Mouse (Mus musculus): ENCODE results near the gene Dcps. TPM values are rescaled to one million over a fixed set of nuclear protein-coding genes. Genes with fewer than 3 reads are reported as not detected.

Gene Dcps
- polyA plus RNA-seq, 1 experiment from 2014 or later, result 73.4 TPM

DNA sequence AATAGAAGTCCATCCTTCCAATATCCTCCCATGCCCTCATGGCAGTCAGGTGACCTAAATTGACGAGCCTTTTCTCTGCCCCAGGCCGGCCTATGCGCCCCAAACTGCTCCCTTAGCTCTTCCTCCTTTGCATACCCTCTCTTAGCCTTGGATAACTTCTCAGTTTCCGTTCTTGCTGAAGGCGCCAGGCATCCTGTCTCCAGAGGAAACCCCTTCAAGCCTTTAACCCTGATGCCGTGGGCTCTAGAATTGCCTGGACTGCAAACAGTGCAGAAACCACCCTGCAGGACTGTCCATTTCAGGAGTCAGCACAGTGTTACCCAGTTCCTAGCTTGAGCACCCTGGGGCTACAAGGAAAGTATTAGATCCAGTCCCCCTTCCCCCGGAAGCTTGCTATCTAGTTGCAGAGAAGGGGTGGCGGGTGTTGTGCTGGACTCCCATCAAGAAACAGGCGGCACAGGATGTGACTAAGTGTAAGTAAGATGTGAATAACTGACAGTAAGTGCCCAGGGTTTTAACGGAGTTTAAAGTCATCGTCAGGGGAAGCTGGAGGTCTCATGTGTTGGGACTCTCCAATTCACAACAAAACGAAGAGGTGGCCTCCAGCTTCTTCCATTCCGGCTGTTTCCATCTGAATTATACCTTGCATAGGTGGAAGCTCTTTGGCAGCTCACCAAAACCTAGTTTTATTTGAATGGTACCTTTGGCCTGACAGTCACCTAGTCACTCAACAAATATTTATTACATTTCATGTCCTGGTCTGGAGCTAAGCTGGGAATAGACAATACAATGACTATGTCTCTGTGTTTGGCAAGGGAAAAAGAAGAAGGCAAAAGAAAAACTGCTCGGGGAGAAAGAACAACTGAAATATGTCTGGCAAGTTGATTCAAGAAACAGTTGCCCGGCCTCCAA lies 58.2 kb downstream of the Dcps start:
- peak overlapping the region; percentile 74 for H3K27ac ChIP-seq (ENCODE audit: low read length)
- ATAC-seq, result peak; percentile 6; the same call in 1 of the 2 replicates
- peak overlapping the region; percentile 81 for H3K4me3 ChIP-seq (ENCODE audit: low read depth, low read length)
- H3K9me3 ChIP-seq (replicated peaks; ENCODE audit: control insufficient read depth, low read length, poor library complexity, severe bottlenecking), result no peaks in the 10 kb centered on the region
- H3K4me1 ChIP-seq (ENCODE audit: control insufficient read depth, insufficient read depth, low read length), result peaks cover 19% of the 10 kb centered on the region
- no peaks in the 10 kb centered on the region for H3K27me3 ChIP-seq (ENCODE audit: control insufficient read depth, insufficient read depth, low read depth, low read length)
- peak overlapping the region; percentile 92 for H3K9ac ChIP-seq (ENCODE audit: low read depth, low read length)
- 31% methylated on average over 15 of the region's 15 CpGs for WGBS
- peak overlapping the region; percentile 76 for H3K4me2 ChIP-seq (ENCODE audit: low read length)
- H3K36me3 ChIP-seq (ENCODE audit: control insufficient read depth, insufficient read depth, low read length), result peaks cover 2% of the 10 kb centered on the region; the same call in 1 of the 2 replicates

DNA sequence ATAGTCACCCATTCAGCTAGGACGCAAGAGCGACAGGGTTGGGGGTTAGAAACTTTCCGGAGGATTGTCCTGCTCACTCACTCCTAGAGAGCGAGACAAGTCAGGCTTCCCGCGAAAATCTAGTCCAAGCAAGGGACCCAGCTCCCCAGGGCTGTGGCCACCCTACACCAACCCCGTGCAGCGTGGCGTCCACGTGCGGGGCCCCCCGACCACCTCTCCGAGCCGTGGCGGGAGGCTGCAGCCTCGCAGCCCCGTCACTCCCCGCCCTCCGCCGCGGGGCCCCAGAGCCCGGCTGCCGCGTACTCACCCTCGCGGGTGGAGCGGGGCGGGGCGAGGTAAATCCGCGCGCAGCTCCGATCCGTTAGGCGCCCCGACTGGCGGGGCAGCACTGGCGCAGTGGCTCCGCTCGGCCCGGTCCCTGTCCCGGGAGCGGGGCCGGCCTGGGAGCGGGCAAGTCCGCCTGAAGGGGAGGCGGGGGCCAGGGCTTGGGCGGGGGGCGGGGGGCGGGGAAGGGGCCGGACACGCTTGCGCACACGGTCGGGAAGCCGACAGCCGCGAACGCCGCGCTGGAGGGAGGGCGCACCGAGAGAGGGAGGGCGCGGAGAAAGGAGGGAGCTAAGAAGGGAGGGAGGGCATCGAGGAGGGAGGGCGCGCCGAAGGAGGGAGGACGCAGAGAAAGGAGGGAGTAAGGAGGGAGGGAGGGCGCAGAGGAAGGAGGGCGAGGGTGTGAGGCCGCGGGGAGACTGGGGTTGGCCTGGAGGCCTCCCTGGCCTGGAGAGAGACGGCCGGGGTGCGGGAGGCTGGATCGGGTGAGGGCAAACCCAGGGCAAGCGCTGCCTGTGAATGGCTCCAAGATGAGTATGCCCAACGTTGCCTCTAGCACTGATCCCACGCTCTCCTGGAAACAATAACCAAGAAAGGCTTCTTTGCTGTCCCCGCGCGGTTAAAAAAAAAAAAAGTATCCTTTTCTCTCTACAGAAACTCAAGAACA lies 59.2 kb downstream of the Dcps start:
- ATAC-seq, result peak; percentile 92
- Histone ChIP-seq H3K4me3 (ENCODE audit: low read depth, low read length) (peak overlapping the region; percentile 81), H3K9me3 (replicated peaks; ENCODE audit: control insufficient read depth, low read length, poor library complexity, severe bottlenecking) (no peaks in the 10 kb centered on the region), H3K4me1 (ENCODE audit: control insufficient read depth, insufficient read depth, low read length) (peaks cover 22% of the 10 kb centered on the region), H3K27me3 (ENCODE audit: control insufficient read depth, insufficient read depth, low read depth, low read length) (no peaks in the 10 kb centered on the region), H3K4me2 (ENCODE audit: low read length) (peak overlapping the region; percentile 76), H3K36me3 (ENCODE audit: control insufficient read depth, insufficient read depth, low read length) (0 out of 2 replicates have a peak, but pooled peaks cover 2% of the 10 kb centered on the region), H3K27ac (ENCODE audit: low read length) (peak overlapping the region; percentile 74), H3K9ac (ENCODE audit: low read depth, low read length) (peak overlapping the region; percentile 92)
- WGBS, result under 1% methylated on average over 68 of the region's 84 CpGs

DNA sequence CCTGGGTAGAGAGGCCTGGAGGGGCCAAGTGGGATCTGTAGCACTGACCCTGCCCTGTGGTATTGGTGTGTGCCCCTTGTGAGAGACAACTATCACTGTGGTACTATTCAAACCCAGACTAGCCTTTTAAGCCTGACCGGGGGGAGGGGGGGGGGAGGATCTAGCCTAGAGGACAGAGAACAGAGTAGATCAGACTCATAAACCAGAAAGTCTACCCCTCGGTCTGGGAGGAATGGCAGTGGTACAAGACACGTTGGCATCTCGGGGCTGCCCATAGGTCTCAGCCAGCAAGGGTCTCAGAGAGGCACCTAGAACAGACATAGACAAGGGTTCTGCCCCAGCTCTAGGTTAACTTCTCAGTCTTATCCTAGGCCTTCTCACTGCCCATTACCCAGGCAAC lies 60.1 kb downstream of the Dcps start:
- Histone ChIP-seq H3K27me3 (ENCODE audit: control insufficient read depth, insufficient read depth, low read depth, low read length) (no peaks in the 10 kb centered on the region), H3K4me3 (ENCODE audit: low read depth, low read length) (peak overlapping the region; percentile 81), H3K9ac (ENCODE audit: low read depth, low read length) (peak overlapping the region; percentile 92), H3K9me3 (replicated peaks; ENCODE audit: control insufficient read depth, low read length, poor library complexity, severe bottlenecking) (no peaks in the 10 kb centered on the region), H3K27ac (ENCODE audit: low read length) (no peak overlapping the region), H3K4me1 (ENCODE audit: control insufficient read depth, insufficient read depth, low read length) (peaks cover 22% of the 10 kb centered on the region), H3K4me2 (ENCODE audit: low read length) (peak overlapping the region; percentile 76), H3K36me3 (ENCODE audit: control insufficient read depth, insufficient read depth, low read length) (no peaks in the 10 kb centered on the region)
- 44% methylated on average over 4 of the region's 4 CpGs for WGBS
- peak; percentile 21 for ATAC-seq

DNA sequence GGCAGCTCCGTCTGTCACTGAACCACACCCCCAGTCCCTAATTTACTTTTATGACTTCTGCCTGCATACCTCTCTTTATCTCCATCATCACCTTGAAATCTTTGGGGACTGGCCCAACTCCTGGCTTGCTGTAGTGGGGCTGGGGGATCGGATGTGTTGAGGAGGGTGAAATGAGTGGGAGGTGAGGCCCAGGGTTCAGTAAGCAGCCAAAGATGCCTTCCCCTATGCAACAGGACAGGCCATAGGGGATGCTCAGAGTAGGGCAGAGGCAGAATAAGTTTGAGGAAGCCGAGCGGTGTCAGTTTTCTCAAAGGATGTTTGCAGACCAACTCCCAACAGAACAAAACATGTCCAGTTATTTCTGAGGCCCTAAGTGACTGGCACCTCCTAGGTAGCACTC lies 60.6 kb downstream of the Dcps start:
- H3K27ac ChIP-seq (ENCODE audit: low read length), result no peak overlapping the region
- H3K4me1 ChIP-seq (ENCODE audit: control insufficient read depth, insufficient read depth, low read length), result peaks cover 22% of the 10 kb centered on the region
- H3K4me2 ChIP-seq (ENCODE audit: low read length), result peak overlapping the region; percentile 76; the same call in 1 of the 2 replicates
- H3K9ac ChIP-seq (ENCODE audit: low read depth, low read length), result no peak overlapping the region
- H3K36me3 ChIP-seq (ENCODE audit: control insufficient read depth, insufficient read depth, low read length), result no peaks in the 10 kb centered on the region
- no peak for ATAC-seq
- H3K4me3 ChIP-seq (ENCODE audit: low read depth, low read length), result no peak overlapping the region
- WGBS, result 71% methylated on average over 3 of the region's 4 CpGs
- no peaks in the 10 kb centered on the region for H3K9me3 ChIP-seq (replicated peaks; ENCODE audit: control insufficient read depth, low read length, poor library complexity, severe bottlenecking)
- no peaks in the 10 kb centered on the region for H3K27me3 ChIP-seq (ENCODE audit: control insufficient read depth, insufficient read depth, low read depth, low read length)

DNA sequence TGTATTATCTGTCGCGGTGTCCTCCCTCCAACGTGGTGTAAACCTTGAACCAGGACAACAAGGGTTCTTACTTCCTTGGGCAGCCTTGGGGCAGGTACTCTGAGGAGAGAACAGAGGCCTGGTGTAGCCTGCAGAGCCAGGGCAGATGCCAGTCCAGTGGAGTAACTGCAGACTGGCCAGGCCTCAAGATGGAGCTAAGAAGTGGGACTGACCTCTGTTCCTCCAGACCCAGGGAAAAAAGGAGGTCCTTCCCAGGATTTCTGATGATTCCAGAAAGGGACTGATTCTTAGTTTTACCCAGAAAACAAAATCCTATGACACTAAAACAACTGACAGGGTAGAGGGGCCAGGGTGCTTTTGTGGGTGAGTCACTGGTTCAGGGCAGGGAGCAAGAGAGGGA lies 61.6 kb downstream of the Dcps start:
- no peak overlapping the region for H3K27ac ChIP-seq (ENCODE audit: low read length)
- no peak for ATAC-seq
- no peaks in the 10 kb centered on the region for H3K36me3 ChIP-seq (ENCODE audit: control insufficient read depth, insufficient read depth, low read length)
- peaks cover 22% of the 10 kb centered on the region for H3K4me1 ChIP-seq (ENCODE audit: control insufficient read depth, insufficient read depth, low read length)
- H3K4me2 ChIP-seq (ENCODE audit: low read length), result no peak overlapping the region
- H3K9me3 ChIP-seq (replicated peaks; ENCODE audit: control insufficient read depth, low read length, poor library complexity, severe bottlenecking), result no peaks in the 10 kb centered on the region
- no peaks in the 10 kb centered on the region for H3K27me3 ChIP-seq (ENCODE audit: control insufficient read depth, insufficient read depth, low read depth, low read length)
- H3K9ac ChIP-seq (ENCODE audit: low read depth, low read length), result no peak overlapping the region
- no peak overlapping the region for H3K4me3 ChIP-seq (ENCODE audit: low read depth, low read length)
- 82% methylated on average over 3 of the region's 3 CpGs for WGBS

DNA sequence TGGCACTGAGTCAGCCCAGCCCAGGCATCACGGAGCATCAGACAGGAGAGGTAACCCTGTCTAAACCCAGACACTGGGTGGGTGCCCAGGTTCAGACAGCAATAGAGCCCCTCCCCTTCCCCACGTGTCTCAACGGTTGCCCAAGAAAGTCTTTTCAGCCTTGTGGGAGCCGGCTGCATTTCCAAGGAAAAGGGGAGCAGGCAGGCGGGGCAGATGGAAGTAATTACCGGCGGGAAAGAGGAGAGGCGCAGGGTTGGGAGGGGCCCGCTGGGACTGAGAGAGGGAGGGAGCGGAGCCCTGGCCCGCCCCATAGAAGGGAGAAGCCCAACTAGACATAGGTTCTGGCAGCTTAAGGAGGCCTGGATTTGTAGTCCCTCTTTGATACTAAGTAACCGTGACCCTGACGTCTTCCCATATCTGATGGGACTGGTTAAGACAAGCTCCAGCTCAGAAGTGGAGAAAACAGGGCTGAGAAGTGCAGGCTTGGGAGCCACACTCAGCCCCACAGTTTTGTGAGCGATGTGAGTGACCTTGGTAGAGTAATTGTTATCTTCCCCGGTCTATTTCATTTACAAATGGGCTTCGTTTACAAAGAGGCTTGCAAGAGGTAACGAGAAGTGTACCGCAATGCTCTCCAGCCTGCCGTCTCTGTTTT lies 63.8 kb downstream of the Dcps start:
- Histone ChIP-seq H3K4me1 (ENCODE audit: control insufficient read depth, insufficient read depth, low read length) (peaks cover 13% of the 10 kb centered on the region), H3K27ac (ENCODE audit: low read length) (no peak overlapping the region), H3K4me2 (ENCODE audit: low read length) (peak overlapping the region; percentile 24; the same call in 1 of the 2 replicates), H3K27me3 (ENCODE audit: control insufficient read depth, insufficient read depth, low read depth, low read length) (no peaks in the 10 kb centered on the region), H3K9me3 (replicated peaks; ENCODE audit: control insufficient read depth, low read length, poor library complexity, severe bottlenecking) (no peaks in the 10 kb centered on the region), H3K36me3 (ENCODE audit: control insufficient read depth, insufficient read depth, low read length) (no peaks in the 10 kb centered on the region), H3K4me3 (ENCODE audit: low read depth, low read length) (no peak overlapping the region), H3K9ac (ENCODE audit: low read depth, low read length) (no peak overlapping the region)
- WGBS, result 23% methylated on average over 19 of the region's 19 CpGs
- ATAC-seq, result no peak

DNA sequence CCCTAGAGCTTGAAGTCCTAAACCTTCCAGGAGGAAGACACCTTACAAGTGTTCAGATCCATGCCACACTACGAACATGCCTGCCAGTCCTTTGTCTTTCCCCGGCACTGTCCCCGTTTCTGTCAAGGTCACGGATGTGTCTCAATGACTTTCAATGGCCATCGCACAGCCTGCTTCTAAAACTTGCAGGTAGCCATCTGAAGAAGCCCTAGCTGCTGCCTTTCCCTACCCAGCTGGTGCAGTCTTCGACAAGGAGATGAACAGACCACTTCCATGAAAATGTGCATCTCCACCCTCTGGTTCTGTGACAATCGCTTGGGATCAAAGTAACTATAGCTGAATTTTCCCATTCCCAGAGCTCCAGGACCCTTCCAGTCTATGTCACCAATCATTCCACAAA lies 64.4 kb downstream of the Dcps start:
- no peak overlapping the region for H3K27ac ChIP-seq (ENCODE audit: low read length)
- no peaks in the 10 kb centered on the region for H3K36me3 ChIP-seq (ENCODE audit: control insufficient read depth, insufficient read depth, low read length)
- H3K9me3 ChIP-seq (replicated peaks; ENCODE audit: control insufficient read depth, low read length, poor library complexity, severe bottlenecking), result no peaks in the 10 kb centered on the region
- H3K27me3 ChIP-seq (ENCODE audit: control insufficient read depth, insufficient read depth, low read depth, low read length), result no peaks in the 10 kb centered on the region
- H3K4me1 ChIP-seq (ENCODE audit: control insufficient read depth, insufficient read depth, low read length), result peaks cover 13% of the 10 kb centered on the region
- WGBS, result 75% methylated on average over 7 of the region's 7 CpGs
- no peak for ATAC-seq
- no peak overlapping the region for H3K9ac ChIP-seq (ENCODE audit: low read depth, low read length)
- no peak overlapping the region for H3K4me2 ChIP-seq (ENCODE audit: low read length)
- no peak overlapping the region for H3K4me3 ChIP-seq (ENCODE audit: low read depth, low read length)

DNA sequence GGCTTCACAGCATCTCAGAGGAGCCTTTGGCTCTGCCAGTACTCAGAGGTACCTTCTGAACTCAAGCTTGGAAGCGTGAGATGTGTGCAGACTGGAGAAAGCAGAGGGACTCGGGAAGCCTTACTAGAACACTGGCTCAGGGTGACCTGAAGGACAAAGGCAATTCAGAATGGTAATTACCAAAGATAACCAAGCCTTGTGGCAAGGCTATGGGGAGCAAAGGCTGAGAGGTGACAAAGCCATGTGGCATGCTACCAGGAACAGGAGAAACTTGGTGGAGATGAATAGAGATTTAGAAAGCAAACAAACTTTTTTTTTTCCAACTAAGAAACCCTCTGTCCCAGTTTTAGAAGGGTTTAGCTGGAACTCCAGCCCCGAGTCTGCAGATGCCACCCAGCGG lies 65.3 kb downstream of the Dcps start:
- H3K9ac ChIP-seq (ENCODE audit: low read depth, low read length), result no peak overlapping the region
- no peaks in the 10 kb centered on the region for H3K9me3 ChIP-seq (replicated peaks; ENCODE audit: control insufficient read depth, low read length, poor library complexity, severe bottlenecking)
- no peak for ATAC-seq
- no peak overlapping the region for H3K4me3 ChIP-seq (ENCODE audit: low read depth, low read length)
- H3K27ac ChIP-seq (ENCODE audit: low read length), result no peak overlapping the region
- no peaks in the 10 kb centered on the region for H3K36me3 ChIP-seq (ENCODE audit: control insufficient read depth, insufficient read depth, low read length)
- 81% methylated on average over 4 of the region's 4 CpGs for WGBS
- no peak overlapping the region for H3K4me2 ChIP-seq (ENCODE audit: low read length)
- peaks cover 7% of the 10 kb centered on the region; the same call in 1 of the 2 replicates for H3K4me1 ChIP-seq (ENCODE audit: control insufficient read depth, insufficient read depth, low read length)
- H3K27me3 ChIP-seq (ENCODE audit: control insufficient read depth, insufficient read depth, low read depth, low read length), result no peaks in the 10 kb centered on the region

Data from midbrain, embryonic 16.5 days (tissue).